Mouse (Mus musculus) embryonic facial prominence, embryonic 12.5 days (tissue): ENCODE measurements at regions not wholly inside any gene's neighbourhood (a gene's known extent, or its start where the extent isn't known, plus 50 kb on each side); places are given as distances from the start of the nearest gene placed in this dataset.

Experiments
- ATAC-seq: fragments of 200-750 bp; cut with Nextera tagmentation; 2 replicates; pipeline ENCODE4 v1.8.0; 2017; ENCODE audit not compliant: insufficient number of reproducible peaks, insufficient read depth, low FRiP score, low TSS enrichment
- H3K27ac ChIP-seq: fragments of 300-500 bp; sonication (generic); 2 replicates; pipeline ENCODE4 v1.5.1; 2016; ENCODE audit warnings: mild to moderate bottlenecking
- H3K27me3 ChIP-seq: fragments of 300-500 bp; sonication (generic); 2 replicates; pipeline ENCODE4 v1.6.1; 2016; ENCODE audit warnings: mild to moderate bottlenecking, moderate library complexity
- H3K36me3 ChIP-seq: fragments of 300-500 bp; sonication (generic); 2 replicates; pipeline ENCODE4 v1.6.1; 2016; ENCODE audit warnings: mild to moderate bottlenecking
- H3K4me1 ChIP-seq: fragments of 300-500 bp; sonication (generic); 2 replicates; pipeline ENCODE4 v1.6.1; 2016
- H3K4me2 ChIP-seq: fragments of 300-500 bp; sonication (generic); replicated peaks from 2 replicates; pipeline ENCODE4 v1.6.1; 2016; ENCODE audit warnings: mild to moderate bottlenecking, moderate library complexity
- H3K4me3 ChIP-seq: fragments of 300-500 bp; sonication (generic); 2 replicates; pipeline ENCODE4 v1.5.1; 2016; ENCODE audit warnings: mild to moderate bottlenecking
- H3K9ac ChIP-seq: fragments of 300-500 bp; sonication (generic); 2 replicates; pipeline ENCODE4 v1.6.1; 2016; ENCODE audit warnings: mild to moderate bottlenecking, moderate library complexity
- H3K9me3 ChIP-seq: fragments of 300-500 bp; sonication (generic); 2 replicates; pipeline ENCODE4 v1.6.1; 2016; ENCODE audit warnings: mild to moderate bottlenecking, moderate library complexity
- WGBS: fragments of 180-500 bp; shearing (Covaris S2); methylation state at CpG from one replicate; pipeline ENCODE4 v1.1.7; 2016; 5-methylcytosine and 5-hydroxymethylcytosine counted together

- no peak for ATAC-seq
- H3K4me2 ChIP-seq: no peak overlapping the region
- H3K36me3 ChIP-seq: no peaks in the 10 kb centered on the region
- WGBS: 89% methylated on average over 1 of the region's 1 CpGs
- no peaks in the 10 kb centered on the region for H3K4me1 ChIP-seq
- no peaks in the 10 kb centered on the region for H3K9me3 ChIP-seq
- H3K27ac ChIP-seq: no peak overlapping the region
- no peak overlapping the region for H3K9ac ChIP-seq
- H3K4me3 ChIP-seq: no peak overlapping the region
- H3K27me3 ChIP-seq: no peaks in the 10 kb centered on the region
These were observed 55.6 kb upstream of the Hddc2 start for GRCm38 (mm10) chr10:31257611-31258010.

GRCm38 (mm10) chr10:31260914-31261313 is 52.3 kb upstream of the Hddc2 start:
- Histone ChIP-seq H3K4me1 (no peaks in the 10 kb centered on the region), H3K4me3 (no peak overlapping the region), H3K27me3 (no peaks in the 10 kb centered on the region), H3K9ac (no peak overlapping the region), H3K9me3 (no peaks in the 10 kb centered on the region), H3K36me3 (no peaks in the 10 kb centered on the region), H3K4me2 (no peak overlapping the region), H3K27ac (no peak overlapping the region)
- WGBS: 51% methylated on average over 7 of the region's 7 CpGs
- no peak for ATAC-seq
